Mouse (Mus musculus) ovary, postnatal 10 days (tissue): ENCODE measurements around the gene Cdk2.

Source experiments
- DNase-seq: peaks from one replicate; pipeline ENCODE4 v3.0.0; 2022; ENCODE audit warnings: low spot score

Gene Cdk2

GRCm38 (mm10) chr10:128656731-128657130 is 48.1 kb downstream of the Cdk2 start:
- DNase-seq, result no peak

GRCm38 (mm10) chr10:128655254-128655653 is 49.6 kb downstream of the Cdk2 start:
- DNase-seq, result no peak

GRCm38 (mm10) chr10:128653866-128654265 is 51.0 kb downstream of the Cdk2 start:
- DNase-seq, result no peak
